Mouse (Mus musculus): ENCODE measurements around the gene Trim17. TPM values are rescaled to one million over a fixed set of nuclear protein-coding genes. Genes with fewer than 3 reads are reported as not detected.

Gene Trim17
- polyA plus RNA-seq, 1 experiment: 0.47 TPM

GRCm38 (mm10) chr11:58999158-58999557 lies 44.7 kb downstream of the Trim17 start:
- no peak for DNase-seq
- no peak overlapping the region for H3K4me3 ChIP-seq (ENCODE audit: control insufficient read depth, insufficient read depth, low read length)

DNA sequence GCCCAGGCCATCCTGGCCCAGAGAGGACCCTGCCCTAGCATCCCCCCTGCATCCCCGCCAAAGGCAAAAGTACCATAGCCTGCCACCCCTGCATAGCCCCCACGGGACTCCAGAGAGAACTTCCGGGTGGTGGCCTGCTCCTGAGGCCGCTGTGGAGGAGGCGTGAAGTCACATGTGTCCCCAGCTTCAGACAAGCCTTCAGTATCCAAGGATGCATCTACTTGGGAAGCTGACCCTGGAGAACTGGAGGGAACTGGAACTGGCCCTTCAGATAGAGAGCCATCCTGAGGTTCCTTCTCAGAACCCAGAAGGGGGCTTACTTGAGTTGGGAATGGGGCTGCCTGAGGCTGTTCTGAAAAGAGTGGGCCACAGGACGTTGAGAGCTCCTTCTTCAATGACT lies 45.3 kb downstream of the Trim17 start:
- TF ChIP-seq POLR2A (IDR thresholded peaks at IDR 0.05; ENCODE audit: control insufficient read depth, extremely low read depth, insufficient read depth, low read length, poor library complexity) (no peak), CTCF (IDR thresholded peaks at IDR 0.05; ENCODE audit: borderline replicate concordance, control insufficient read depth, extremely low read depth, insufficient read depth, low read length, poor library complexity) (no peak)
- Histone ChIP-seq H3K27me3 (ENCODE audit: control insufficient read depth, insufficient read depth, low read length) (no peaks in the 10 kb centered on the region), H3K4me1 (replicated peaks; ENCODE audit: control insufficient read depth, insufficient read depth, low read length) (peaks cover 14% of the 10 kb centered on the region), H3K36me3 (ENCODE audit: control insufficient read depth, insufficient read depth, low read length) (no peaks in the 10 kb centered on the region), H3K4me3 (ENCODE audit: control insufficient read depth, insufficient read depth, low read length) (no peak overlapping the region), H3K27ac (ENCODE audit: control insufficient read depth, insufficient read depth, low read length) (no peak overlapping the region)
- WGBS: 93% methylated on average over 6 of the region's 6 CpGs
- no peak for DNase-seq

More at GRCm38 (mm10) chr11:58999158-58999557, 44.7 kb downstream of the Trim17 start:
- H3K27me3 ChIP-seq (ENCODE audit: control insufficient read depth, insufficient read depth, low read length): no peaks in the 10 kb centered on the region
- no peak for TF ChIP-seq POLR2A (IDR thresholded peaks at IDR 0.05; ENCODE audit: control insufficient read depth, extremely low read depth, insufficient read depth, low read length, poor library complexity)
- TF ChIP-seq CTCF (IDR thresholded peaks at IDR 0.05; ENCODE audit: borderline replicate concordance, control insufficient read depth, extremely low read depth, insufficient read depth, low read length, poor library complexity): no peak
- no peak overlapping the region for H3K27ac ChIP-seq (ENCODE audit: control insufficient read depth, insufficient read depth, low read length)
- 73% methylated on average over 11 of the region's 11 CpGs for WGBS
- H3K36me3 ChIP-seq (ENCODE audit: control insufficient read depth, insufficient read depth, low read length): no peaks in the 10 kb centered on the region
- H3K4me1 ChIP-seq (replicated peaks; ENCODE audit: control insufficient read depth, insufficient read depth, low read length): peaks cover 20% of the 10 kb centered on the region

GRCm38 (mm10) chr11:59000635-59001034 lies 46.1 kb downstream of the Trim17 start:
- DNase-seq: no peak
- Histone ChIP-seq H3K27me3 (ENCODE audit: control insufficient read depth, insufficient read depth, low read length) (no peaks in the 10 kb centered on the region), H3K36me3 (ENCODE audit: control insufficient read depth, insufficient read depth, low read length) (no peaks in the 10 kb centered on the region), H3K4me3 (ENCODE audit: control insufficient read depth, insufficient read depth, low read length) (no peak overlapping the region), H3K27ac (ENCODE audit: control insufficient read depth, insufficient read depth, low read length) (no peak overlapping the region), H3K4me1 (replicated peaks; ENCODE audit: control insufficient read depth, insufficient read depth, low read length) (peaks cover 6% of the 10 kb centered on the region)
- 96% methylated on average over 21 of the region's 21 CpGs for WGBS
- TF ChIP-seq POLR2A (IDR thresholded peaks at IDR 0.05; ENCODE audit: control insufficient read depth, extremely low read depth, insufficient read depth, low read length, poor library complexity): no peak

- Histone ChIP-seq H3K27ac (ENCODE audit: control insufficient read depth, insufficient read depth, low read length) (no peak overlapping the region), H3K36me3 (ENCODE audit: control insufficient read depth, insufficient read depth, low read length) (no peaks in the 10 kb centered on the region), H3K4me3 (ENCODE audit: control insufficient read depth, insufficient read depth, low read length) (no peak overlapping the region), H3K4me1 (replicated peaks; ENCODE audit: control insufficient read depth, insufficient read depth, low read length) (no peaks in the 10 kb centered on the region; the same call in 1 of the 2 replicates), H3K27me3 (ENCODE audit: control insufficient read depth, insufficient read depth, low read length) (no peaks in the 10 kb centered on the region)
- TF ChIP-seq CTCF (IDR thresholded peaks at IDR 0.05; ENCODE audit: borderline replicate concordance, control insufficient read depth, extremely low read depth, insufficient read depth, low read length, poor library complexity) (no peak), POLR2A (IDR thresholded peaks at IDR 0.05; ENCODE audit: control insufficient read depth, extremely low read depth, insufficient read depth, low read length, poor library complexity) (no peak)
- DNase-seq: no peak
- 93% methylated on average over 7 of the region's 7 CpGs for WGBS
These were observed 48.0 kb downstream of the Trim17 start for GRCm38 (mm10) chr11:59002327-59003079.

DNA sequence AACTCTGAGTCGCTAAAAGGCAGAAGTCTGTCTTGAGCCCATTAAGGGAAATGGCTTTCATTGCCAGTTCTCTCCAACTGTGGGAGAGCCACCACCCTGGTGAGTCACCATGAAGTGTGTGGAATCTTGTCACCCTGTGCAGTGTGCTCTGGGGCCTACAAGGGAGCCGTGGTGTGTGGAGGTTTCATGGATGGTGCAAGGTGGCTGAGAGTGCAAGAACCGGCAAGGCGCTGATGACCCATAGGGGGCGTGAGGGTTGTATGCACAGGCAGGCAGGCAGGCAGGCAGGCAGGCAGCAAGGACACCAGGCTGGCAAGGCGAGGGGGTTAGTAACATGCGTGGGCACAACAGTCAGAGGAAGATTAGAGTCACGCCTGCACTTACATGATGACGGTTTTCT lies 60.6 kb downstream of the Trim17 start:
- Histone ChIP-seq H3K4me3 (ENCODE audit: control insufficient read depth, insufficient read depth, low read length) (no peak overlapping the region), H3K4me1 (replicated peaks; ENCODE audit: control insufficient read depth, insufficient read depth, low read length) (no peaks in the 10 kb centered on the region), H3K27ac (ENCODE audit: control insufficient read depth, insufficient read depth, low read length) (no peak overlapping the region), H3K36me3 (ENCODE audit: control insufficient read depth, insufficient read depth, low read length) (no peaks in the 10 kb centered on the region), H3K27me3 (ENCODE audit: control insufficient read depth, insufficient read depth, low read length) (no peaks in the 10 kb centered on the region; the same call in 1 of the 2 replicates)
- DNase-seq: peak; percentile 54
- TF ChIP-seq POLR2A (IDR thresholded peaks at IDR 0.05; ENCODE audit: control insufficient read depth, extremely low read depth, insufficient read depth, low read length, poor library complexity) (no peak), CTCF (IDR thresholded peaks at IDR 0.05; ENCODE audit: borderline replicate concordance, control insufficient read depth, extremely low read depth, insufficient read depth, low read length, poor library complexity) (peak; percentile 72)
- 48% methylated on average over 9 of the region's 9 CpGs for WGBS

Other genes starting within 250 kb of the Trim17 start
- gene Olfr318, start 230.7 kb upstream of the Trim17 start, polyA plus RNA-seq (2012; rRNA removed): not detected in 2 replicates
- gene Olfr317, start 215.5 kb upstream of the Trim17 start, polyA plus RNA-seq (2012; rRNA removed): not detected in 2 replicates
- 0.19 TPM in 1 of 2 replicates, not detected in the other for gene Olfr316, start 202.0 kb upstream of the Trim17 start, polyA plus RNA-seq (2012; rRNA removed)
- 1.4 and 1.5 TPM in 2 replicates for gene Olfr315, start 181.5 kb upstream of the Trim17 start, polyA plus RNA-seq (2012; rRNA removed)
- 0.08 TPM in 1 of 2 replicates, not detected in the other for gene Olfr314, start 171.7 kb upstream of the Trim17 start, polyA plus RNA-seq (2012; rRNA removed)
- gene Fam183b, start 152.7 kb upstream of the Trim17 start, polyA plus RNA-seq (2012; rRNA removed): 0.59 and 0.82 TPM in 2 replicates
- gene Olfr313, start 139.7 kb upstream of the Trim17 start, polyA plus RNA-seq (2012; rRNA removed): not detected in 2 replicates
- not detected in 2 replicates for gene Olfr312, start 125.4 kb upstream of the Trim17 start, polyA plus RNA-seq (2012; rRNA removed)
- not detected in 2 replicates for gene Olfr311, start 115.4 kb upstream of the Trim17 start, polyA plus RNA-seq (2012; rRNA removed)
- 17.4 and 18.9 TPM in 2 replicates for gene Gm12258, start 107.5 kb upstream of the Trim17 start, polyA plus RNA-seq (2012; rRNA removed)
- 10.4 and 15.4 TPM in 2 replicates for gene 2810021J22Rik, start 87.5 kb upstream of the Trim17 start, polyA plus RNA-seq (2012; rRNA removed)
- 2.7 and 3.9 TPM in 2 replicates for gene Zfp39, start 50.5 kb upstream of the Trim17 start, polyA plus RNA-seq (2012; rRNA removed)
- gene Btnl10, start 36.8 kb upstream of the Trim17 start, polyA plus RNA-seq (2012; rRNA removed): 0.11 TPM in 2 replicates
- 335 and 488 TPM in 2 replicates for gene Rnf187, start 15.8 kb upstream of the Trim17 start, polyA plus RNA-seq (2012; rRNA removed)
- gene Hist3h2ba, start 5.8 kb upstream of the Trim17 start, polyA plus RNA-seq (2012; rRNA removed): 47.2 and 96.5 TPM in 2 replicates
- gene Hist3h2a, start within 50 bp of the Trim17 start, polyA plus RNA-seq (2012; rRNA removed): 45.9 and 51.0 TPM in 2 replicates
- 114 and 119 TPM in 2 replicates for gene Trim11, start 23.4 kb downstream of the Trim17 start, polyA plus RNA-seq (2012; rRNA removed)
- 2.4 and 14.5 TPM in 2 replicates for gene Obscn, start 181.7 kb downstream of the Trim17 start, polyA plus RNA-seq (2012; rRNA removed)
- gene Iba57, start 209.1 kb downstream of the Trim17 start, polyA plus RNA-seq (2012; rRNA removed): 7.2 and 8.9 TPM in 2 replicates
- gene Gjc2, start 228.5 kb downstream of the Trim17 start, polyA plus RNA-seq (2012; rRNA removed): 0.23 and 0.66 TPM in 2 replicates
- 56.8 and 79.8 TPM in 2 replicates for gene Guk1, start 237.5 kb downstream of the Trim17 start, polyA plus RNA-seq (2012; rRNA removed)
- 40.2 and 42.0 TPM in 2 replicates for gene Mrpl55, start 247.8 kb downstream of the Trim17 start, polyA plus RNA-seq (2012; rRNA removed)

All from thymus, adult 2 months (tissue).